Mouse (Mus musculus): ENCODE data around the gene Tma7.

The Tma7 gene

GRCm38 (mm10) chr9:109082124-109082800, at the start of gene Tma7, which contains the start of gene Ccdc51:
Gene Tma7 (minus strand): TSS chr9:109082587.
Gene Ccdc51 (plus strand): TSS chr9:109082493.
- DNase-seq = peak; percentile 87

- DNase-seq = no peak
Measured at GRCm38 (mm10) chr9:109130076-109130475, 47.7 kb upstream of the Tma7 start.

- DNase-seq = peak; percentile 71
Measured at GRCm38 (mm10) chr9:109128211-109128610, 45.8 kb upstream of the Tma7 start.

GRCm38 (mm10) chr9:109127076-109127475, 44.7 kb upstream of the Tma7 start:
- DNase-seq = no peak

GRCm38 (mm10) chr9:109125481-109125880, 43.1 kb upstream of the Tma7 start:
- DNase-seq = no peak

- DNase-seq = no peak
Measured at GRCm38 (mm10) chr9:109125043-109125442, 42.7 kb upstream of the Tma7 start.

- DNase-seq = no peak
Measured at GRCm38 (mm10) chr9:109124164-109124563, 41.8 kb upstream of the Tma7 start.

GRCm38 (mm10) chr9:109123266-109123665, 40.9 kb upstream of the Tma7 start:
- no peak for DNase-seq

- DNase-seq = peak; percentile 59
Measured at GRCm38 (mm10) chr9:109122553-109123085, 40.2 kb upstream of the Tma7 start.

- DNase-seq = no peak
Measured at GRCm38 (mm10) chr9:109120956-109121355, 38.6 kb upstream of the Tma7 start.

GRCm38 (mm10) chr9:109119571-109119970, 37.2 kb upstream of the Tma7 start:
- DNase-seq = peak; percentile 6

- DNase-seq = peak; percentile 23
Measured at GRCm38 (mm10) chr9:109118106-109118505, 35.7 kb upstream of the Tma7 start.

- DNase-seq = no peak
Measured at GRCm38 (mm10) chr9:109116205-109116604, 33.8 kb upstream of the Tma7 start.

- peak; percentile 4 for DNase-seq
Measured at GRCm38 (mm10) chr9:109114871-109115270, 32.5 kb upstream of the Tma7 start.

GRCm38 (mm10) chr9:109114276-109114675, 31.9 kb upstream of the Tma7 start:
- DNase-seq = peak; percentile 4

GRCm38 (mm10) chr9:109113331-109113730, 30.9 kb upstream of the Tma7 start:
- peak; percentile 4 for DNase-seq

GRCm38 (mm10) chr9:109111591-109111990, 29.2 kb upstream of the Tma7 start:
- DNase-seq = peak; percentile 4

- no peak for DNase-seq
Measured at GRCm38 (mm10) chr9:109111101-109111500, 28.7 kb upstream of the Tma7 start.

- no peak for DNase-seq
Measured at GRCm38 (mm10) chr9:109110240-109110639, 27.9 kb upstream of the Tma7 start.

GRCm38 (mm10) chr9:109107341-109107740, 25.0 kb upstream of the Tma7 start:
- no peak for DNase-seq

- no peak for DNase-seq
Measured at GRCm38 (mm10) chr9:109105648-109106047, 23.3 kb upstream of the Tma7 start.

GRCm38 (mm10) chr9:109105011-109105410, 22.6 kb upstream of the Tma7 start:
- DNase-seq = peak; percentile 65

GRCm38 (mm10) chr9:109104083-109104482, 21.7 kb upstream of the Tma7 start:
- no peak for DNase-seq

GRCm38 (mm10) chr9:109103250-109103649, 20.9 kb upstream of the Tma7 start:
- no peak for DNase-seq

- no peak for DNase-seq
Measured at GRCm38 (mm10) chr9:109102541-109102940, 20.2 kb upstream of the Tma7 start.
